Mouse (Mus musculus) liver, postnatal 0 days (tissue): ENCODE results near the gene Arhgdib. TPM values are rescaled to one million over a fixed set of nuclear protein-coding genes. Genes with fewer than 3 reads are reported as not detected.

ENCODE experiments used
- ATAC-seq: fragments of 200-750 bp; cut with Nextera tagmentation; 2 replicates; pipeline ENCODE4 v1.8.0; 2017; ENCODE audit warnings: mild to moderate bottlenecking, moderate library complexity
- DNase-seq: peaks from one replicate; pipeline ENCODE4 v3.0.0-alpha.2; 2016
- H3K27ac ChIP-seq: fragments of 300-500 bp; sonication (generic); 2 replicates; pipeline ENCODE4 v1.5.1; 2014; ENCODE audit warnings: antibody characterized with exemption, moderate library complexity, mild to moderate bottlenecking, low read depth
- H3K27me3 ChIP-seq: fragments of 300-500 bp; sonication (generic); 2 replicates; pipeline ENCODE4 v1.6.1; 2014; ENCODE audit warnings: low read length, control low read depth, mixed read lengths; ENCODE audit not compliant: insufficient read depth
- H3K36me3 ChIP-seq: fragments of 300-500 bp; sonication (generic); replicated peaks from 2 replicates; pipeline ENCODE4 v1.6.1; 2014; ENCODE audit warnings: mild to moderate bottlenecking, control low read depth, low read length, moderate library complexity, mixed read lengths; ENCODE audit not compliant: insufficient read depth
- H3K4me1 ChIP-seq: fragments of 300-500 bp; sonication (generic); 2 replicates; pipeline ENCODE4 v1.6.1; 2014; ENCODE audit warnings: antibody characterized with exemption, mild to moderate bottlenecking, control low read depth; ENCODE audit not compliant: insufficient read depth
- H3K4me2 ChIP-seq: fragments of 300-500 bp; sonication (generic); 2 replicates; pipeline ENCODE4 v1.6.1; 2014; ENCODE audit warnings: low read depth, mild to moderate bottlenecking, low read length, moderate library complexity, mixed read lengths
- H3K4me3 ChIP-seq: fragments of 300-500 bp; sonication (generic); 2 replicates; pipeline ENCODE4 v1.5.1; 2014; ENCODE audit warnings: low read depth, low read length
- H3K9ac ChIP-seq: fragments of 300-500 bp; sonication (generic); replicated peaks from 2 replicates; pipeline ENCODE4 v1.6.1; 2014; ENCODE audit warnings: mild to moderate bottlenecking, moderate library complexity
- H3K9me3 ChIP-seq: fragments of 300-500 bp; sonication (generic); 2 replicates; pipeline ENCODE4 v1.6.1; 2016; ENCODE audit warnings: mild to moderate bottlenecking, control low read depth, low read length, mixed read lengths
- CTCF ChIP-seq: sonication (generic); IDR thresholded peaks from 2 replicates; pipeline ENCODE4 v1.5.1; 2016; ENCODE audit warnings: antibody characterized with exemption, low read depth
- EP300 ChIP-seq: IDR thresholded peaks from 2 replicates; pipeline ENCODE4 v1.6.1; 2016; ENCODE audit warnings: antibody characterized with exemption, low read depth, mild to moderate bottlenecking
- WGBS: fragments of 180-500 bp; shearing (Covaris S2); extraction: QIAGEN DNeasy Blood & Tissue Kit; methylation state at CpG from one replicate; pipeline ENCODE4 v1.1.7; 2014; ENCODE audit not compliant: insufficient replicate concordance; 5-methylcytosine and 5-hydroxymethylcytosine counted together
- polyA plus RNA-seq: library from polyadenylated mRNA; unstranded; fragments of >200 nt; fragmentation: Nextera tagmentation; extraction: Ambion mirVana; gene quantifications from 2 replicates; pipeline ENCODE4 v1.2.1, GENCODE M21; 2015

Arhgdib gene
- polyA plus RNA-seq, 1 experiment from 2014 or later, result 192 TPM

DNA sequence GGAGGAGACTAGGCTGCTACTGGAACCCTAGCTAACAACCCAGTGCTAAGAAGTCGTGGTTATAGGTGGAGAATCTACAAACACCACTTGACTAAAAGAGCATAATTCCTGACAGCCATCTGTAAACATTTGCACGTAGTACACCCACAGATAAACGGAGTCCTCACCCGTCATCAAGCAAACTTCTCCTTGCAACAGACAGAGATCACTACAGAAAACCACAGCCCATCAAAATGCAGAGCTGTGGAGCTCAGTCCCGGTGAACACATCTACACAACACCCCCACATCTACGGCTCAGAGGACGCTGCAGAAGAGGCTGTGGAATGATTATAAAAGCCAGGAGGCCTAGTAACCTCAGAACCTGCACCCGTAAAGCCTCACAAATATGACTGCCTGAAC lies 2.8 kb upstream of the Arhgdib start:
- Histone ChIP-seq H3K9ac (no peak overlapping the region), H3K4me3 (no peak overlapping the region), H3K4me1 (peaks cover 18% of the 10 kb centered on the region), H3K27ac (peak overlapping the region; percentile 29; the same call in 1 of the 2 replicates), H3K27me3 (no peaks in the 10 kb centered on the region), H3K36me3 (no peaks in the 10 kb centered on the region), H3K9me3 (no peaks in the 10 kb centered on the region), H3K4me2 (no peak overlapping the region)
- TF ChIP-seq EP300, result no peak
- no peak for TF ChIP-seq CTCF
- ATAC-seq (no peak), DNase-seq (no peak)
- WGBS, result 31% methylated on average over 8 of the region's 8 CpGs

DNA sequence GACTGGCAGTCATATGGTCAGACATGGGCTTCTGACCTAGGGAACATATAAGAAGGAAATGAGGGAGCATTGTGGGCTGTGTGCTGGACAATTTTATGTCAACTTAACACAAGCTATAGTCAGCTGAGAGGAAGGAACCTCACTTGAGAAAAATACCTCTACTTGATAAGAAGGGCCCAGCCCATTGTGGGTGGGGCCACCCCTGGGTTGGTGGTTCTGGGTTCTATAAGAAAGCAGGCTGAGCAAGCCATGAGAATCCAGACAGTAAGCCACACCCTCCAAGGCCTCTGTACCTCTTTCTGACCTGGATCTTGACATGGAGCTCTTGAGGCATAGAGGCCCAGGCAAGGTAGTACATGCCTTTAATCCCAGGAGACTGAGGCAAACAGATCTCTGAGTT lies 1.7 kb upstream of the Arhgdib start:
- H3K4me2 ChIP-seq, result no peak overlapping the region
- TF ChIP-seq EP300, result no peak
- no peak for TF ChIP-seq CTCF
- H3K36me3 ChIP-seq, result no peaks in the 10 kb centered on the region
- peaks cover 18% of the 10 kb centered on the region for H3K4me1 ChIP-seq
- H3K9ac ChIP-seq, result no peak overlapping the region
- 0 out of 2 replicates have a peak overlapping the region, but pooled peaks have one; percentile 37 for H3K27ac ChIP-seq
- H3K9me3 ChIP-seq, result no peaks in the 10 kb centered on the region
- no peak overlapping the region for H3K4me3 ChIP-seq
- H3K27me3 ChIP-seq, result no peaks in the 10 kb centered on the region
- no peak for ATAC-seq
- no peak for DNase-seq

DNA sequence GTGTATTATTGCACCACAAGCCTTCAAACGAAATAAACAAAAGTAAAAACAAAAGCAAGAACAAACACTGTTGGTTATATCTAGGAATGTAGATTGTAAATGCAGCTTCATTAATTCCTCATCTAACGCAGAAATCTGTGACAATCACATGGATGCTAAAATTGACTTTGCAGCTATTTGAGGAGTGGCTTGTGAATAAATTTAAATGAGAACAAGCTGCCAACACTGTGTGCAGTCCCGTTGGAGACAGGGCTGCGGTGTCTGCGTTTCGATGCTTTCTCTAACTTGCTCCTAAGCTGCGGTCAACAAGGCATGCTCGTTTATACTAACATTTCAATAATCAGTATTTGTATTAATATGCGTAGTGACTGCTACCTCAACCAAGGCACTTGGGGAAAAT lies 581 bp upstream of the Arhgdib start:
- H3K4me2 ChIP-seq, result no peak overlapping the region
- WGBS, result 65% methylated on average over 9 of the region's 9 CpGs
- no peak for ATAC-seq
- H3K4me3 ChIP-seq, result no peak overlapping the region
- DNase-seq, result no peak
- H3K9ac ChIP-seq, result no peak overlapping the region
- no peaks in the 10 kb centered on the region for H3K9me3 ChIP-seq
- H3K36me3 ChIP-seq, result no peaks in the 10 kb centered on the region
- no peak for TF ChIP-seq CTCF
- no peak for TF ChIP-seq EP300
- H3K4me1 ChIP-seq, result peaks cover 18% of the 10 kb centered on the region
- no peaks in the 10 kb centered on the region for H3K27me3 ChIP-seq
- H3K27ac ChIP-seq, result no peak overlapping the region

DNA sequence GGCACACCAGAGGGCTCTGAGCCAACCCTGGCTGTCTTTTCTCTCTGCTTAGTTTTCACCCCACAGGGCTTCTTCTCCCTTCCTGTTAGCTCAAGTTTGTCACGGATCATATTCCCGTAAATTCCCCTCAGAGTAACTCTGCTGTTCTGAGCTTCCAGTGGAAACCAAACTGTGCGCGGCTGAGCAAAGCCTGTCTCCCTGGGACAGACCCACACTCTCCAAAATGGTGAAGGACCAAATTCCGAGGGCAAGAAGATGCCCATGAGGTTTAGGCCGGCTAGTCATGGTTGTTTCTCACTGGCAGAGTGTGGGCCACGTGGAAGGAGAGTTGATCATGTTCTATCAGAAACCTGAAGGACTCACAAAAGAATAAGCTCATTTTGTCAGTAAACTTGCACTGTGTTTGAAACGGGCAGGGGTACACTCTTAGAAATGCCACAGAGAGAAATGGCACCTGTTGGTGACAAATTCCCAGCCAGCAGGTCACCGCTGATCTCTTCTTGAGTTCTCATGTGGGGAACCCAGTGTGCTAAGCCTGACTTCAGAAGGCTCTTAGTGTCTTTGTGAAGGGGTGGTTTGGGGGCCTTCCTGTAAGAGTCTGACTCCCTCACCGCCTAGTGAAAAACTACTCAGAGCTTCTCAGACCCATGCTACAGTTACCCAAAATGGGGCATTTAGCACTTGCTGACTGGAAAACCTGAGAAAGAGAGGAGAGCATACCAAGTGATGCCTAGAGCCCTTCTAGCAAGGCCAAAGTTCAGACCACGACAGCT lies 1.3 kb downstream of the Arhgdib start:
- Histone ChIP-seq H3K4me1 (peaks cover 13% of the 10 kb centered on the region), H3K27me3 (no peaks in the 10 kb centered on the region), H3K9me3 (no peaks in the 10 kb centered on the region), H3K27ac (peak overlapping the region; percentile 91), H3K9ac (peak overlapping the region; percentile 62), H3K36me3 (0 out of 2 replicates have a peak, but pooled peaks cover 6% of the 10 kb centered on the region), H3K4me2 (peak overlapping the region; percentile 62), H3K4me3 (peak overlapping the region; percentile 45)
- TF ChIP-seq EP300 (no peak), CTCF (0 out of 2 replicates have a peak, but pooled peaks have one; percentile 1)
- no peak for ATAC-seq
- WGBS, result 31% methylated on average over 11 of the region's 11 CpGs
- peak; percentile 28 for DNase-seq

DNA sequence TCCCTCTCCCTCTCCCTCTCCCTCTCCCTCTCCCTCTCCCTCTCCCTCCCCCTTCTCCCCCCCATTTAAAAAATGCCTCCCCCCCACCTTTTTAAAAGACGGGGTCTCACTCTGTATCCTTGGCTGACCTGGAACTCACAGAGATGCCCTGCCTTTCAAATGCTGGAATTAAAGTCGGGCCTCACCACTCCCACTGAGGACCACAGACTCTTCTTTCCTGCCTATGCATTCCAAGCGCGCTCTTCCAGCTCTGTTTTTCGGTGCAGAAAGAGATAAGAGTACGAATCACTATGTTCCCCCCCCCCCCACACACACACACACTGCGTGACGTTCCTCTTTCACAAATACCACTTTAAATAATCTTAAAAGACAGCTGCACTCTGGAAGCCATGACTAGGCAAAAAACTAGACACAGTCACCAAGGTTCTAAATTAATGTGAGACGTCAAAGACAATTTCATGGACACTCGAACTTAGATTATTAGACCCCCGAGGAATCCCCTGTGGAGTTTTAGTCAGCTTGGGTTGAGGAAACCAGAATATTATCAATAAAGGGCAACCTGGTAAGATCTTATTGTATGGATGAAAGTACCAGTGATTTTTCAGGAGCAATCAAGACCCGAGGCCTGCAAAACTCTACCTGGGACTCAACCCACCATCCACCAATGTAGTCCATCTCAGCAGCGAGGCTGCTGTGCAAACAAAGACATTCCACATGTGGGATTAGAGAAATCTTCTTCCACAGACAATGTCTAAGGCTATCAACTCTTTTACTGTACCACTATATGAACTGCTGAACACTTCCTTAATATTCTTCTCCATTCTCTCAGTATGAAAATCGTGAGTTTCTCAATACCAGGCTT lies 2.1 kb downstream of the Arhgdib start:
- Histone ChIP-seq H3K9ac (peak overlapping the region; percentile 62; the same call in 1 of the 2 replicates), H3K27me3 (no peaks in the 10 kb centered on the region), H3K36me3 (0 out of 2 replicates have a peak, but pooled peaks cover 10% of the 10 kb centered on the region), H3K4me3 (peak overlapping the region; percentile 45), H3K4me2 (peak overlapping the region; percentile 62), H3K4me1 (peaks cover 13% of the 10 kb centered on the region), H3K9me3 (no peaks in the 10 kb centered on the region), H3K27ac (peak overlapping the region; percentile 91)
- peak; percentile 73 for ATAC-seq
- WGBS, result 20% methylated on average over 14 of the region's 14 CpGs
- DNase-seq, result peak; percentile 37
- peak; percentile 84; the same call in 1 of the 2 replicates for TF ChIP-seq EP300
- TF ChIP-seq CTCF, result no peak
